Mouse (Mus musculus) hindbrain, embryonic 12.5 days (tissue): Measurements from ENCODE around the gene Hist1h2bq. TPM values are rescaled to one million over a fixed set of nuclear protein-coding genes. Genes with fewer than 3 reads are reported as not detected.
A peak's percentile ranks its signal among the peaks of the same experiment; 100 is the strongest.
"Not testable (repeated sequence)": the region's sequence is repeated elsewhere in the genome, so short reads cannot be mapped to it uniquely, and the experiment has no call there.

Source experiments
- ATAC-seq: fragments of 200-750 bp; cut with Nextera tagmentation; 2 replicates; pipeline ENCODE4 v1.8.0; 2017; ENCODE audit warnings: moderate TSS enrichment; ENCODE audit not compliant: low FRiP score
- H3K27ac ChIP-seq: fragments of 300-500 bp; sonication (generic); 2 replicates; pipeline ENCODE4 v1.5.1; 2016; ENCODE audit warnings: mild to moderate bottlenecking
- H3K27me3 ChIP-seq: fragments of 300-500 bp; sonication (generic); 2 replicates; pipeline ENCODE4 v1.6.1; 2016; ENCODE audit warnings: mild to moderate bottlenecking
- H3K36me3 ChIP-seq: fragments of 300-500 bp; sonication (generic); 2 replicates; pipeline ENCODE4 v1.6.1; 2016; ENCODE audit warnings: mild to moderate bottlenecking
- H3K4me1 ChIP-seq: fragments of 300-500 bp; sonication (generic); 2 replicates; pipeline ENCODE4 v1.6.1; 2016
- H3K4me2 ChIP-seq: fragments of 300-500 bp; sonication (generic); replicated peaks from 2 replicates; pipeline ENCODE4 v1.6.1; 2016; ENCODE audit warnings: mild to moderate bottlenecking
- H3K4me3 ChIP-seq: fragments of 300-500 bp; sonication (generic); 2 replicates; pipeline ENCODE4 v1.5.1; 2016; ENCODE audit warnings: mild to moderate bottlenecking
- H3K9ac ChIP-seq: fragments of 300-500 bp; sonication (generic); 2 replicates; pipeline ENCODE4 v1.6.1; 2016; ENCODE audit warnings: mild to moderate bottlenecking, moderate library complexity
- H3K9me3 ChIP-seq: fragments of 300-500 bp; sonication (generic); replicated peaks from 2 replicates; pipeline ENCODE4 v1.6.1; 2016; ENCODE audit warnings: mild to moderate bottlenecking
- WGBS: fragments of 180-500 bp; shearing (Covaris S2); methylation state at CpG from one replicate; pipeline ENCODE4 v1.1.7; 2016; 5-methylcytosine and 5-hydroxymethylcytosine counted together
- polyA plus RNA-seq: library from polyadenylated mRNA; unstranded; fragments of >200 nt; fragmentation: Nextera tagmentation; extraction: Ambion mirVana; gene quantifications from 2 replicates; pipeline ENCODE4 v1.2.1, GENCODE M21; 2016

The Hist1h2bq gene
- polyA plus RNA-seq, 1 experiment from 2014 or later = 15.3 TPM

DNA sequence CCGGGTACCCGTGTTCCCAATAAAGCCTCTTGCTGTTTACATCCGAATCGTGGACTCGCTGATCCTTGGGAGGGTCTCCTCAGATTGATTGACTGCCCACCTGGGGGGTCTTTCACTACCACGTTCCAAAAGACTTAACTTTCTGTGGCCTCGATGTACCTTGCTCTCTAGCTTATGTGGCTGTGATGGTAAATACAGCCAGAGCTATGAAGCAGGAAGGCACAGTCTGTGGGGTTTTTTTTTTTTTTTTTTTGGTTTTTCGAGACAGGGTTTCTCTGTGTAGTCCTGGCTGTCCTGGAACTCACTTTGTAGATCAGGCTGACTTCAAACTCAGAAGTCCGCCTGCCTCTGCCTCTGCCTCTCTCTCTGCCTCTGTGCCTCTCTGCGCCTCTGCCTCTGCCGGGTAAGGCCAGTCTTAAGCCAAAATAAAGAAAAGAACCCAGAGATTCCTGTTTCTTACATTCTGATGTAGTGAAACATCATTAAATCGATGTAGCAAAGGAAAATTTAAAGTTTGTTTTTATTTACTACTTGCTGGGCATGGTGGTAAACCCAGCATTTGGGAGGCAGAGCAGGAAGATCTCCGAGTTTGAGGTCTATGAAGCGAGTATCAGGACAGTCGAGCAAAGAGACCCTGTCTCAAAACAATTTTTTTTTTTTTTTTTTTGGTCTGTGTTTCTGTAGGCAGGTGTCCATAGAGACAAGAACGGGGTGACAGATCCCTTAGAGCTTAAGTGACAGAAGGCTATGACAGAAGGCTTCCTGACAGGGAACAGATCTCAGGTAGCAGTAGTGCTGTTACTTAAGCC, 10.3 kb upstream of the Hist1h2bq start:
- H3K4me1 ChIP-seq, H3K36me3 ChIP-seq, ATAC-seq, H3K4me3 ChIP-seq, H3K27ac ChIP-seq, H3K4me2 ChIP-seq, H3K9ac ChIP-seq, H3K9me3 ChIP-seq, H3K27me3 ChIP-seq: not testable (repeated sequence)
- WGBS = 70% methylated on average over 6 of the region's 16 CpGs

DNA sequence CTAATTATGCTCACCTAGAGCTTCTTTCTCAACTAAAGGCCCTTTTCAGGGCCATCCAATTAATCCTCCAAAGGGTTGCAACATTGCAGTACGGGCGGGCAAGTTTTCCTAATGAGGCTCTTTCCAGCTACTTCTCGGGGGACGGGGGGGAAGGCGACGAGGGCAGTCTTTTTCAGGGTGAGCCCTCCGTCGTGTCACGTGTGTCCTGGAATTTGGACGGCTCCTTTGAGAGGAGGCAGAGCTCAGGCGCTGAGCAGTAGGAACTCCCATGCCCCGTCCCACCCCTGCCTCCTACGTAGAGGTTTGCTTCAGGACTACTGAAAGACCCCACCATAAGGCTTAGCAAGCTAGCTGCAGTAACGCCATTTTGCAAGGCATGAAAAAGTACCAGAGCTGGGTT, 2.1 kb upstream of the Hist1h2bq start:
- H3K9me3 ChIP-seq, H3K9ac ChIP-seq, H3K27ac ChIP-seq, H3K4me1 ChIP-seq, H3K4me3 ChIP-seq, H3K27me3 ChIP-seq, H3K36me3 ChIP-seq: not testable (repeated sequence)
- peak overlapping the region; percentile 38 for H3K4me2 ChIP-seq
- ATAC-seq = peak; percentile 48; the same call in 1 of the 2 replicates
- WGBS = under 1% methylated on average over 14 of the region's 14 CpGs

DNA sequence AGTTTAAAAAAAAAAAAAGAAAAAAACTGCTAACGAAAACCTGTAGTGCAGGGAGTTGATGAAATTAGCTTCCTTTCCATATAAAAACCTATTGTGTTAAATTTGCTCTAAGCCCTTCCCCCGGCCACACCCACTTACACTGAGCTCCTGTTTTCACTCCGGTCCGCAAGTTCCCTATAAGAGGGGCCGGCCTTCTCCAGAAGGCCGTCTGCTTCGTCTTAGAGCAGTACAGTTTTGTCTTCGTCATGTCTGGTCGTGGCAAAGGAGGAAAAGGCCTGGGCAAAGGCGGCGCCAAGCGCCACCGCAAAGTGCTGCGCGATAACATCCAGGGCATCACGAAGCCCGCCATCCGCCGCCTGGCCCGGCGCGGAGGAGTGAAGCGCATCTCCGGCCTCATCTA, 1.5 kb upstream of the Hist1h2bq start, which contains the start of gene Hist1h4m:
Hist1h4m (plus strand) TSS at position 208 of the 400 bp plus-strand sequence.
- not testable (repeated sequence) for H3K27ac ChIP-seq, H3K36me3 ChIP-seq, H3K9me3 ChIP-seq, H3K4me3 ChIP-seq, H3K4me1 ChIP-seq, H3K9ac ChIP-seq, H3K27me3 ChIP-seq
- H3K4me2 ChIP-seq = peak within 1 kb of the TSS; percentile 38
- ATAC-seq = peak; percentile 67
- WGBS = no CpG with 5 or more reads among the region's 24 CpGs

GRCm38 (mm10) chr13:21811074-21811473, 1.1 kb upstream of the Hist1h2bq start:
- WGBS = no CpG with 5 or more reads among the region's 8 CpGs
- H3K4me3 ChIP-seq, H3K9me3 ChIP-seq, H3K36me3 ChIP-seq, H3K4me1 ChIP-seq, H3K27me3 ChIP-seq, H3K9ac ChIP-seq, H3K27ac ChIP-seq, H3K4me2 ChIP-seq: not testable (repeated sequence)
- ATAC-seq = peak; percentile 33; the same call in 1 of the 2 replicates

- not testable (repeated sequence) for H3K4me2 ChIP-seq, H3K36me3 ChIP-seq, H3K27me3 ChIP-seq, H3K9me3 ChIP-seq, H3K27ac ChIP-seq, H3K4me1 ChIP-seq, H3K9ac ChIP-seq, H3K4me3 ChIP-seq
- no CpG with 5 or more reads among the region's 4 CpGs for WGBS
- peak; percentile 80 for ATAC-seq
Observed at GRCm38 (mm10) chr13:21803058-21803457, 6.9 kb downstream of the Hist1h2bq start.

- not testable (repeated sequence) for ATAC-seq, H3K4me2 ChIP-seq, H3K4me1 ChIP-seq, H3K36me3 ChIP-seq, H3K27me3 ChIP-seq, H3K27ac ChIP-seq, H3K9ac ChIP-seq, H3K9me3 ChIP-seq, H3K4me3 ChIP-seq
Observed at GRCm38 (mm10) chr13:21797163-21797562, 12.8 kb downstream of the Hist1h2bq start.

DNA sequence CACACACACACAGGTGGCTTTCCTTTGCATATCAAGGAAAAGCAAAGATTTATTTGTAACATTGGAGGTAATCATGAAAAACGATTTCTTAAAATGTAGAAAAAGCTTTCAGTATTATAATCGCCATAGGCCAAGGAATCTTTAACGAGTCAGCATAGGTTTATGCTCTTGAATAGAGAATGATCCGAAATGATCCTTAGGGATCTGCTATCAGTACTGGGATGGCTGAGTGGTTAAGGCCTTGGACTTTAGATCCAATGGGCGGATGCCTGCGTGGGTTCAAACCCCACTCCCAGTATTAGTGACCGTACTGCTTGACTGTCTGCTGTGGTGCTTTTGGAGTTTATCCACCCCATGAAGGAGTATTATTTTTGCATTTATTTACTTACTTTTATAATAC, 14.4 kb downstream of the Hist1h2bq start:
- no peak overlapping the region for H3K4me2 ChIP-seq
- H3K9me3 ChIP-seq = no peaks in the 10 kb centered on the region
- H3K4me3 ChIP-seq = no peak overlapping the region
- no peaks in the 10 kb centered on the region for H3K36me3 ChIP-seq
- peaks cover 4% of the 10 kb centered on the region for H3K4me1 ChIP-seq
- WGBS = 92% methylated on average over 7 of the region's 7 CpGs
- H3K27me3 ChIP-seq = 0 out of 2 replicates have a peak, but pooled peaks cover 3% of the 10 kb centered on the region
- no peak for ATAC-seq
- no peak overlapping the region for H3K9ac ChIP-seq
- H3K27ac ChIP-seq = no peak overlapping the region

GRCm38 (mm10) chr13:21790601-21791283, 19.3 kb downstream of the Hist1h2bq start:
- peak overlapping the region; percentile 35 for H3K4me2 ChIP-seq
- ATAC-seq = no peak
- WGBS = 6% methylated on average over 18 of the region's 18 CpGs
- no peak overlapping the region for H3K4me3 ChIP-seq
- 0 out of 2 replicates have a peak overlapping the region, but pooled peaks have one; percentile 35 for H3K9ac ChIP-seq
- H3K27ac ChIP-seq = no peak overlapping the region
- peaks cover 15% of the 10 kb centered on the region for H3K4me1 ChIP-seq
- no peaks in the 10 kb centered on the region for H3K9me3 ChIP-seq
- 0 out of 2 replicates have a peak, but pooled peaks cover 4% of the 10 kb centered on the region for H3K27me3 ChIP-seq
- H3K36me3 ChIP-seq = no peaks in the 10 kb centered on the region

DNA sequence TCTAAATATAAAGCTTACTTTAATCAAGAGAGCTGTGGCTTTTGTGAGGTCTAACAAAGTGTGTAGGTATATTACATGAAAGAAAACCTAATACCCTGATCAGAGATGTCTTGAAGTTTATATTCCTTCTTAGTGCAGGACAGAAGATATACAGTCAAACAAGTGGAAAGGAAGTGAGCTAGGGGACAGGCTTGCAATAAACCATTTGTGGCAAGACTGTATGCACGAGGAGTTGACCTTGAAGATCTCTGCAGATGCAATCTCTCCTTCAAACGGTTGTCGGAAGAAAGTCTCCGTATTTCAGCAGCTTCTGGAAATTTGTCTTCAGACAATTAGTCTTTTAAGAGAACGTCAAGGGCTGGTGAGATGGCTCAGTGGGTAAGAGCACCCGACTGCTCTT, 20.1 kb downstream of the Hist1h2bq start:
- no peak overlapping the region for H3K4me3 ChIP-seq
- H3K9ac ChIP-seq = no peak overlapping the region
- no peak overlapping the region for H3K4me2 ChIP-seq
- no peak overlapping the region for H3K27ac ChIP-seq
- H3K36me3 ChIP-seq = no peaks in the 10 kb centered on the region
- H3K27me3 ChIP-seq = 0 out of 2 replicates have a peak, but pooled peaks cover 4% of the 10 kb centered on the region
- H3K4me1 ChIP-seq = peaks cover 15% of the 10 kb centered on the region
- no peaks in the 10 kb centered on the region for H3K9me3 ChIP-seq
- ATAC-seq = no peak
- WGBS = 54% methylated on average over 6 of the region's 6 CpGs

DNA sequence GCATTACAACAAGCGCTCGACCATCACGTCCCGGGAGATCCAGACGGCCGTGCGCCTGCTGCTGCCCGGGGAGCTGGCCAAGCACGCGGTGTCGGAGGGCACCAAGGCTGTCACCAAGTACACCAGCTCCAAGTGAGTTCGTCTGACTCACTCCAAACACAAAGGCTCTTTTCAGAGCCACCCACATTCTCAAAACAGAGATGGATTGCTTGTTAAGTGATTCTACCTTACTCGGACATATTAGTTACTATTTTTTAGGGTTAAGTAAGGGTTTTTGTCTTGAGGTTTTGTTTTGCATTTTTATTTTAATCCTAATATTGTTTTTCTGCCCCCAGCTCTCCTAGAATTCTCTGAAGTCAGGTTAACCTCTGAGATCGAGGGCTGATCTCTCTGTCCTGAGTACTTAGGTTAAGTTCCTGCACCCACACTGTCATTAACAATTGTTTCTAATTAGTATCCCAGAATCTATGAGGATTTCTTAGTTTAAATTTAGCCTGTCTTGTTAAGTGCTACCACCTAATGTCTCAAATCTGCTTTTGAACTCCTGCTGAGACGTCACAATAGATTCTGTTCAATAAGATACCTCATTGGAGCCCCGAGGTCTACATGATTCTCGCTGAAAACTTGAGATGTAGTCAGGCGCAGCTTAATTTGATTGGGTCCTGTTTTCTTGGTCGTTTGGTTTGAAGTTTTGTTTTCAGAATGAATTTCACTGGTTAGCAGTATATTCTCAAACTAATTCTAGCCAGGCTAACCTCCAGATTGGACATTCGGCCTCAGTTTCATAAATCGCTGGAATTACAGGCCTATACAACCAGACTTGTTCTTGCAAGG, 22.0 kb downstream of the Hist1h2bq start:
- H3K4me3 ChIP-seq = peak overlapping the region; percentile 25
- peak overlapping the region; percentile 59 for H3K4me2 ChIP-seq
- peak overlapping the region; percentile 45; the same call in 1 of the 2 replicates for H3K9ac ChIP-seq
- 0 out of 2 replicates have a peak, but pooled peaks cover 4% of the 10 kb centered on the region for H3K27me3 ChIP-seq
- no peaks in the 10 kb centered on the region for H3K9me3 ChIP-seq
- peak; percentile 33 for ATAC-seq
- peaks cover 23% of the 10 kb centered on the region for H3K4me1 ChIP-seq
- peak overlapping the region; percentile 74 for H3K27ac ChIP-seq
- WGBS = 11% methylated on average over 17 of the region's 21 CpGs
- no peaks in the 10 kb centered on the region for H3K36me3 ChIP-seq

DNA sequence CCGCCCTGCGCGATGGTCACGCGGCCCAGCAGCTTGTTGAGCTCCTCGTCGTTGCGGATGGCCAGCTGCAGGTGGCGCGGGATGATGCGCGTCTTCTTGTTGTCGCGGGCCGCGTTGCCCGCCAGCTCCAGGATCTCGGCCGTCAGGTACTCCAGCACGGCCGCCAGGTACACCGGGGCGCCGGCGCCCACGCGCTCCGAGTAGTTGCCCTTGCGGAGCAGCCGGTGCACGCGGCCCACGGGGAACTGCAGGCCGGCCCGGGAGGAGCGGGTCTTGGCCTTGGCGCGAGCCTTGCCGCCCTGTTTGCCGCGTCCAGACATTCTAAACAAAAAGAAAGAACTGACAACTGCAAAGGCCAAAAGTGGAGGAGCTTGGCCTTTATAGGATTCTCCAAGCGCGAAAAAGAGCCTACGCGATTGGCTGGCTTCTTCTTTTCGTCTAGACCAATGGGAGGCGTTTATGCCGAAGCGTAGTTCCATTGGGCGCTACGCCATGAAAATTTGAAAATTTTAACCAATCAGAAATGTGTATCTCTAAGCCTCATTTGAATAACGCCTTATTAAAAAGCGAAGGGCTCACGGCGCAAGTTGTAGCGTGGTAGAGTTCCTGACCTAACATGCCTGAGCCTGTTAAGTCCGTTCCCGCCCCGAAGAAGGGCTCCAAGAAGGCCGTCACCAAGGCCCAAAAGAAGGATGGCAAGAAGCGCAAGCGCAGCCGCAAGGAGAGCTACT, 22.9 kb downstream of the Hist1h2bq start, which contains the start of the genes Hist1h2an and Hist1h2bp:
Hist1h2an (minus strand) TSS at position 320 of the 731 bp plus-strand sequence.
Hist1h2bp (plus strand) TSS at position 563 of the 731 bp plus-strand sequence.
- under 1% methylated on average over 44 of the region's 63 CpGs for WGBS
- ATAC-seq = peak; percentile 97
- H3K36me3 ChIP-seq, H3K9me3 ChIP-seq, H3K27me3 ChIP-seq: not testable (repeated sequence)
- Histone ChIP-seq H3K4me1 (peaks cover 31% of the 10 kb centered on the region), H3K9ac (peak within 1 kb of the TSS; percentile 47), H3K27ac (peak within 1 kb of the TSS; percentile 82), H3K4me2 (peak within 1 kb of the TSS; percentile 59), H3K4me3 (peak within 1 kb of the TSS; percentile 33)
